Mouse (Mus musculus): ENCODE measurements around the gene Hipk3.

The Hipk3 gene

DNA sequence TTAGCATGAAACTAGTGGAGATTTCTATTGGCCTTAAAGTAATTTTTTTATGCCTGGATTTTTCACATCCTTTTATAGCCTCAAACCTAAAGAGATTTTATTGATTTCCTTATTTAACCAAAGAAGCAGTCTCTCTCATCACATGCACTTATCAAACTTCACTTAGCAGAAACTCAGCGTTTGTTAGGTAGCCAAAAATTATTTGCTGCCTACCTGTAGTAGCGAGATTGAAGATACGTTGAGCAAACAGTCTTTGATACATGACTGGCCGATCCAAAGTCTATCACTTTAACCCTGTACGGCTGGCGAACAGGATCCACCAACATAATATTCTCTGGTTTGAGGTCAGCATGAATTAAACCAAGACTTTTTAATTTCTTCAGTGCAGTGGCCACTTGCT is 23.7 kb downstream of the Hipk3 start:
- no peak for DNase-seq

DNA sequence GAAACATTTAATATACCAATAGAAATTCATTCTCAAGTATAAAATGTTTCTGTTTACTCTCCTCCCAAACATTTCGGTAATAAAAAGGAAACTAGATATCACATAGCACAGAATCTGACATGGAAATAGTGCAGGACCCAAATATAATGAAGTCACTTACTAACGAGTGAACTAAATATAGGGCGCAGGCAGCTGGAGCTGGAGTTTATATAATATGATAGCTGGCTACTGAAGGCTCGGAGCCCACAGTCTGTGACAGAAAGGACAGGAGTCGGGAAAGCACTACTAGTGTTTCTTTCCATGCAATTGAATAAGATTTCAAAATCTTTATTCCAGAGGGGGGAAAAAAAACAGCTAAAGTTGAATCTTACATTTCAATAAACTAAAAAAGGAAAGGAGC is 25.8 kb downstream of the Hipk3 start:
- no peak for DNase-seq

DNA sequence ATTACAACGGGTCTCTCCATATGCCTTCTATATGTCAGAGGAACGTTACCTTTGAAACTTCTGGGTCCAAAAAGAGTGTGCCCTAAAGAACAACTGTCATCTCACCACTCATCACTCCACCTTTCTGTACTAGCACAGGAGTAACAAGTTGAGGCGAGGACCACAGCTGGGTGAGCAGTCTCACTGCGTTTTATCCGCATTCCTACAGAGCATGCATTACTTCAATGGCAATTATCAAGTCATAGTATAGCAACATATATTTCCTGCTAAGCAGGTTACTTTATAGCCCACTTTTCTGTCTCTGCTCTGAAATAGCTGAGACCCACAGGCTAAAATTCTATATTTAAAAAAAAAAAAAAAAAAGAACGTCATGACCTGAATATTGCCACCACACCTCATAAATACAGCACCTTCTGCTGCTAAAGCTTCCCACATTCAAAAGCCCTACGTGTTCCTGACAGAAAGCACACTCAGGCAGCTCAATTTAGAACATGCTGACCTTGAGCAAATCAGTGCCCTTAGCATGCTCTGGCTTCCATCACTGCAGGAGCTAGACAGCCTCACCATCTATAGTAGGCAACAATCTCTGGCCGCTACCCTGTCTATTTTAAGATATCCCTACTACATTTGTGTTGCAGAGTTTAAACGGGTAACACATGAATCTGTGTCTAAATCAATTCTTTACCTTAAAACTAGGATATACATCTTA is 27.2 kb downstream of the Hipk3 start:
- peak; percentile 41 for DNase-seq

DNA sequence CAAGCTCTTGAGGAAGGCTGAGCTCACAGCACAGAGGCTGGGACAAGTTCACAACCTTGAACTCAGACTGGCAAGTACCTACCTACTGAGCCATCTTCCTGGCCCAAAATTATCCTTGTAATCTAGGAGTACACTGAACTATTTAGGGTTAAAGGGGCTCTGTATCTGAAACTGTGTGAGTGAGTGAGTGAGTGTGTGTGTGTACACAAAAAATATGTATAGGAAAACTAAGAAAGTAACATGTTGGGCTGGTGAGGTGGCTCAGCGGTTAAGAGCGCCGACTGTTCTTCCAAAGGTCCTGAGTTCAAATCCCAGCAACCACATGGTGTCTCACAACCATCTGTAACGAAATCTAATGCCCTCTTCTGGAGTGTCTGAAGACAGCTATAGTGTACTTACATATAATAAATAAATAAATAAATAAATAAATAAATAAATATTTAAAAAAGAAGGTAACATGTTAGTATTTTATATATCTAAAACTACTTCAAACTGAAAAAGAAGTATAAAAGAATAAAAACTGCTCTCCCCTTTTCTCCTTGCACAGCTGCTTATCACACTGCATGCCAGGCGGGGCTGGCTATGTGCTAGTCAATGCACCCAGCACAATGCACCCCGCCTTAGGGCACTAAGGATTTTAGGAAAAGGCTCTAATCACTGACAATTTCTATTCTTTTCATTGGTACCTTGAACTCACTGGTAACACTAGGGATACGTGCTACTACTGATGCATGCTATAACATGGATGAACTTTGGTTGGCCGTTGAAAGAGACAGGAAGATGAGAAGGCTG is 28.4 kb downstream of the Hipk3 start:
- no peak for DNase-seq

DNA sequence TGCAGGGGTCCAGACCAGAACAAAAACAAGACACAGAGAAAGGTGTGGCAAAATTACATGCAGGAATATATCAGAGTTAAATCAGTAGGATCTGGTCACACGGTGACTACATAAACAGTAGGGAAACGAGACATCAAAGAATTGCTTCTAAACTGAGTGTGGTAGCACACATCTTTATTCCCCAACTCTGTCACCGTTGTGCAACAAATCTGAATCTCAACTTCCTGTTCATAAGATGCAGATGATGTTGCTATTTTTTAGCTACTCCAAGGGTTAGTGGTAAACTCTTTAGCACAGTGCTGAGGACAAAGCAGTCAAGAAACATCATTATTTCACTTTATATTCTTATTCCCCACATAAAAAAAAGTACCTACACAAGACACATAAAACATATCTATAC is 34.2 kb downstream of the Hipk3 start:
- DNase-seq: no peak

DNA sequence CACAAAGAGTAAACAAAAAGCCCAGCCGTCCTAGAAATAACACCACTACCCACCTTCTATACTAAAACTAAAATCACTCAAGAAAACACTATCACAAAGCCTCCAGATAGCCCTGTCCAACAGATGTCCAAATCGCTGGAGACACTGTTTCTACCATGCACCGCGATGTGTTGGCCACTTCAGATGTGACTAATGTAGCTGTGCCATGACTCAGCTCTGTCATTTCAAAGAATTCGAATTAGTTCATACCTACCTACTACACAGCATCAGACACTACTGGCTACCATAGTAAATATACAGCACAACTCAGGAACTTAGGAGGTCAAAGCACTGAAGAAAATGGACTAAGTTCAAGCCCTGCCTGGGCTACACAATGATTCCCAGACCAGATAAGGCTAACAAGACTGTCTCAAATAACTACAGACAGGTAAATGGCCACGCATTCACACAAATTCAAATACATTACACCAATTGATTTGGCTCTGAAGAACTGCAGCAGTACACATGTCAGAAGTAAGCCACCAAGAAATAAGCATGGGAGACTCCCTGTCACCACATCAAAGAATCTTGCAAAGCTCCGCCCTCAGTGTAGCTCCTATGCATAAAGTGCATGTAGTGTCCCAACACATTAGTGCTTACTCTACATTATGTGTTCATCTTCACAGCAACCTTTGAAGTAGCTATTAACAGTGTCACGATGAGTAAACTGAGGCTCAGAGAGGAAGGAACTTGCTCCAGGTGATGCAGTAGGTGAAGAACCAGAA is 35.5 kb downstream of the Hipk3 start:
- no peak for DNase-seq

DNA sequence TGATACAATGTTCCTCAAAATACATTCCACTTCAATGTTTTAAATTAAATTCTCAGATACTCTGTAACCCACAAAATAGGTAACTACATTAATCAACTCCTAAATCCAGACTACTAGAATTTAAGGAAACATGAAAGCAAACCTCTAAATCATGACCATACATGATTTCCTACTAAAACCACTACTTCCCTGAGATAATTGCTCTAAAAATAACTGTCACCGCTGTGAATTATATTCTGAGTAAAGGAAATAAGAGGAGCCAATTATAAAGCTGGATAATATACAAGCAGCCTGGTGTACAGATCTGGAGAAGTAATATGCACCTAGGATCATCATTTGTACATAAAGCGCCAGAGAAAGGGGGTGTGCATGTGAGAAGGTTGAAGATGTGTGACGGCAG is 37.1 kb downstream of the Hipk3 start:
- DNase-seq: no peak

DNA sequence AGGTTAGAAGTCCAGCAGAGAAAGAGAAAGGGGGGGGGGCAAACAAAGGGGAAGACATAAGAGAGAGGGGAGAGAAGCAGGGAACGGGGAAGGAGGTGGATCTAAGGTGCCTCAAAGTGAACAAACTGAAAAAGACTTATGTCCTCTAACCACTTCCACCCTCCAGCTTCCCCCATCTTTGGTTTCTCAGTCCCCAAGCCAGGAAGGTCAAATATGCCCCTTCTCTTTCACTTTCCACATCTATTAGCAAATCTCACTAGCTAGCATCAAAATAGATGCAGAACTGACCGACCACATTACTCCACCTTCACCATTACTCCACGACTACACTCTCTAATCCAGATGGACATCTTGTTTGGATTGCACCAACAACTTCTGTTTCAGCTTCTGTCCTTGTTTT is 43.6 kb downstream of the Hipk3 start:
- DNase-seq: no peak

DNA sequence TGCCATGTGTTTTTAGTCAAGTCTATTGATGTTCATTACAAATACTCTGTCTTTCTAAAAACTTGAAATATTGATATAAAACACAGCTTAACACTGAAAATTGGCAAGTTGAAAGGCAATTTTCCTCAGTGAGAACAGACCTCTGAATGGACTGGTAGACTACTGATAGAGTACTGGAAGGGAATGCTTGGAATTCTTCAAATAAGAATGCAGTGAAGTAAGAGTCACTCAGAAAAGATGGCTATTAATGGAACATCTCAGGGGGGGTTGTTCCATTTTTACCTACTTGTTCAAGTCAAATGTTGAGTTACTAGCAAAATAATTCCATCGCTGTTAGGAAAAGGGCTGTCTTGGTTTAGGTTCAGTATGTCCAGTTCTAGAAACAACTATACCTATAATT is 45.1 kb downstream of the Hipk3 start:
- DNase-seq: no peak

DNA sequence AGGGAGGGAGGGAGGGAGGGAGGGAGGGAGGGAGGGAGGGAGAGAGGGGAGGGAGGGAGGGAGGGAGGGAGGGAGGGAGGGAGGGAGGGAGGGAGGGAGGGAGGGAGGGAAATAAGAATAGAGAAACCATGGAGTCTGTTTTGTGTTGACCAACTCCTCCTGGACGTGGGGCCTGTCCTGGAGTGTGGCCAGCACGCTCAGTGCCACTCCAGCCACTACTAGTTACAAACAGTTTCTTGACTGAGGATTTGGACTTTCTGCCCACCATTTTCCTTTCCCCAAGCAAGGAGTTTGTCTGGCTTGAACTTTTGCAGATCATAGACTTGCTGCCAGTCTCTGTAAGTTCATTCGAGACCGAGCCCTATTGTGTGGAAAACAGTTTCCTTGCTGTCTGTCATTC is 46.0 kb downstream of the Hipk3 start:
- no peak for DNase-seq

DNA sequence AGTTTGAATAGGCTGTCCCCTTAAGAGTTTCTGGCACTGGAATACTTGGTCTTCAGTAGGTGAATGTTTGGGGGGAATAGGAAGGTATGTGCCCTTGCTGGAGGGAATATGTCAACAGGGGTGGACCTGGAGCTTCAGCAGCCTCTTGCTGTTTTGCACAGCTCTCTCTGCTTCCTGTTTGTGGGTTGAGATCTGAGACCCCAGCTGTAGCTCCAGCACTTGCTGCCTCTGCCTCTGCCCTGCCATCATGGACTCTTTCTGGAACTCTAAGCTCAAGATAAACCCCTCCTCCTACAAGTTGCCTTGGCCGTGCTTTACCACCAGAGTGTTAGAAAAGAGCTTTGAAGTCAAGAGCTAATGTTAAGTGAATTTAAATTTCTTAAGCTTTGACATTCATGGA is 48.2 kb downstream of the Hipk3 start:
- no peak for DNase-seq

DNA sequence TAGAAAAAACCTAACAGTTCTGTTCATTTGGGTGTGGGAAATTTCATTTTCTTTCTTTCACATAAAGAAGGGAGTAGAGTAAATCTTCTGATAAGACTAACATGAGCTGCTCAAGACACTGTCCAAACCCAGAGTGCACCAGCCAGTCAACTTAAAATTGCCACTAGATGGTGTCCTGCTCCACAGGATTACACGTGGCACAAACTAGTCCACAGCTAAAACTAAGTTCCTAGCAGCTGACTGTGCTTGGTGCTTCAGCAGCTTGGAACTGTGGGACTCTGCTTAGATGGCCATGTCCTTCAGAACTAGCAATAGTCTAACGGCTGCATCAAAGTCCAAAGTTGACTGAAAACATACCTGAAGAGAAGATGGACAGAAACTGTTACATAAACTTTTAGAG is 49.5 kb downstream of the Hipk3 start:
- peak; percentile 78 for DNase-seq

DNA sequence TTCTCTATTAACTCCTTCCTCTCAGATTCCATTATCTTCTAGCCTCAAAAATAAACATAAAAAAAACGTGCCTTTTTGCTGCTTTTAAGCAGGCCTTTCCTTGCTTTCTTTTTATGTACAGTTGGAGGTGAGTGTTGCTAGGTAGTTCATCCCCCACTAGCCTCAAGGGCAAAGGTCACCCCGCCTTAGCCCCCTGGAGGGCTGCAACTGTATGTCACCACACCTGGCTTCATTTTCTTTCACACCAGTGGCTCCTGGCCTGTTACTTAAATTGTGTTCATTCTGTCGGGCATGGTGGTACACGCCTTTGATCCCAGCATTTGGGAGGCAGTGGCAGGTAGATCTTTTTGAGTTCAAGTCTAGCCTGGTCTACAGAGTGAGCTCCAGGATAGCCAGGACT is 51.9 kb downstream of the Hipk3 start:
- DNase-seq: no peak

DNA sequence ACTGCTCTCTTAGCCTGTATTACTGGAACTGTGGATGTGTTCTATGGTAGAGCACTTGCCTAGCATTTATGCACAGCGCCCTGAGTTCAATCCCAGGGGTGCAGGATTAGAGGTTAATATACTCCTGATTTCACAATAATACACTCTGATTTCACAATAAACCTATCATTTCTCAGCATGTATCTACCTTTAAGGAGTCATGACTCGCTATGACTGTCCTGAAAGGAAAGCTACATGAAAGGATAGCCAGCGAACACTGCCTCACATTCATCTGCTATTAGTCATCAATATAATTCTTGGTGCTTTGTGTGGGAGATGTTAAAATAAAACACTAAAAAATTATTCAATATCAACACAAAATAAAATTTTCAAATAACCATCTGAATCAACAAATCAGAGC is 58.0 kb downstream of the Hipk3 start:
- DNase-seq: no peak

DNA sequence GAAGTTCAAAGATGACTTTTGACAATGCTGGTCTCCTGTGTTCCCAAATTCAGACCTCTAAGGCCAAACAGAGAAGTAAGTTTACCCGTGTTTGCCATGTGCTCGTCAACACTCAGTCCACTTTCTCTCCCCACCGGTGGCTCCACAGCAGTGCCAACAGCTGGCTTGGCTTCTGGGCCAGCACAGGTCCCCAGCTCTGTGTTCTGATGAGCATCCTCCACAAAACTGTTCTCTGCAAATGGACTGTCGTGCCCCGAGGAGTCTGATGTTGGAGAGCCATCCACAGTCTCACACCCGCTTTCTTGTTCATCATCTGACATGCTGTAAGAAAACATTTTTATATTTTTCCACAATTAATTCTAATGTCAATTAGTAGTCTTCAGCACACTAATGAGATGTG is 63.2 kb downstream of the Hipk3 start:
- no peak for DNase-seq

DNA sequence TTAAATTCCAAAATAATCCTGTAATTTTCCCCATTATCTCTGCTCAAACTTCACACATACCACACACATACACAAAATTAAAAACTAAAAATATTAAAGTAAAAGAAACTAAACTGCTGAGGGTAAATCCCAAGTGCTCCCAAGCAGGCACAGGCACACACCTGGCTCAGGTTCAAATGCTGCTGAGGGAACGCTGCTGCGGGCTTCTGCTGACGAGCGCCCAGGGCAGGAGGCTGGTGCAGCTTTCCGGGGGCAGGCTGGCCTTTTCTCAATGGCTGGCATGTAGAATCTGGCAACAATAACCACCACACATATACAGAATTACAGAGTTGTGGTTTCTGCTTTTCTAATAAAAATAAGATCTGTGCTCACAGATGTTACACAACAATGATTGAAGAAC is 63.7 kb downstream of the Hipk3 start:
- DNase-seq: no peak

DNA sequence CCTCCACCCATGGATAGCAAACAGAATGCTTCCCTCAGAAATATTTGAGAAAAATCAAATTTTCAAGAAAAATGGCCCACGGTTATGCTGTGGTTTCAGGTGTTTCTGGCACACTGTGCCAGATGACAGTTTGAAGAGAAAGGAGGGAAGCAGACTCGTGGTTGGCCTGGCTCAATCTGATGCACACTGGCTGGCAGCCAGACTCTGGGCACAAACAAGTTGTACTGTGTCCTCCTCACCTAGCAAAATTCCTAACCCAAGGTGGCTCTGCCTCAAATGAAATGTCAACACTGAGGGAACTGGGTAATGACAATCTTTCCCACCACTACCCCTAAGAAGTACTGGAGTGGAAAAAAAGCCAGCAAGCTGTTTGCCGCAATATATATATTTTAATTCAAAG is 68.1 kb downstream of the Hipk3 start:
- no peak for DNase-seq

DNA sequence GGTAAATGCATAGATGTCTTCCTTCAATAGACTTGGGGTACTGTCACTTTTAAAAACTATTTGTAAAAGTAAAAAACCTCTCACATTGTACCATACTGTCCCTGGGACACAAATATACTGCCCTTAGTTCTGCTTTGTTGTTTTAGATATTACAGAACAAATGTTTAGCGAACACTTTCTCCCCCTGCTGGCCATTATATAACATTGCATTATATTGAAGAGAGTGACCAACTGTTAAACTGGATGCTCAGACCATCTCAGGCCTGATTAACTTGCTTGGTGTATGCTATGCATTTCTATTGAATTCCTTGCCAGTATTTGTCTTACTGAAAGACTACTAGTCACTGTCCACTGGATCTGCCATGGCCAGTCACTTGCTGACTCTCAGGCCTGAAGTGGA is 72.0 kb downstream of the Hipk3 start:
- peak; percentile 69 for DNase-seq

DNA sequence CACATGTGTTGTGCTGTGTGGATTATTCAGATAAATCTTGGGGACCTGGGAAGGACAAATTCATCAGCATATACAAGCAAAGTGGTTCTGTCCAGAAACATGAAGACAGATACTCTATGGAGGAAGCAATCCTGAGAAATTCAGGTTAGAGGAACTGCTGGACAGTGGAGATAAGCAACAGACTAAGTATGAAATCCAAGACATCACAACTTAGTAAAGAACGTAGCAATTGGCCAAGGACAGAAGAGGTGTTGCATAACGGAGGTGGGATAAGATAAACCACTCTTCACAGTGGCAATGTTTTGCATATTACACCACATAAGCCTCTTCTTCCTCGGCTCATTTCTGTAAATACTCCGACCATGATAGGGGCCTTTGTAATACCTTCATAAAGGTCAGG is 73.4 kb downstream of the Hipk3 start:
- no peak for DNase-seq

DNA sequence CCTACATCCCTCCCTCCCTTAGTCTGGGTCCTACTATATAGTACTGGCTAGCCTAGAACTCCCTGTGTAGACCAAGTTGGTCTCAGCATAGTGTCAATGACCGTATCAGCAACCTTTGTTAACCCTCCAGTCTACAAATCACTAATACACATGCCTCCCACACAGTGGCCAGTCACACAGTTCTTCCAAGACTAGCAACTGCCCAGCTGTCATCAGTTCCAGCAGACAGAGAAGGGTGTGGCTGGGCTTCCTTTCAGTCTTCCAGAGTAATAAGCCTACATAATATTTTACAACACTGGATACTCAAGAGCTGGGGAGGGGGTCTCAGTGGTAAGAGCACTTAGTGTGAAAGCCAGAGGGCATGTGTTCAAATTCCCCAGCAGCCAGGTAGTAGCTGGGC is 74.2 kb downstream of the Hipk3 start:
- no peak for DNase-seq

DNA sequence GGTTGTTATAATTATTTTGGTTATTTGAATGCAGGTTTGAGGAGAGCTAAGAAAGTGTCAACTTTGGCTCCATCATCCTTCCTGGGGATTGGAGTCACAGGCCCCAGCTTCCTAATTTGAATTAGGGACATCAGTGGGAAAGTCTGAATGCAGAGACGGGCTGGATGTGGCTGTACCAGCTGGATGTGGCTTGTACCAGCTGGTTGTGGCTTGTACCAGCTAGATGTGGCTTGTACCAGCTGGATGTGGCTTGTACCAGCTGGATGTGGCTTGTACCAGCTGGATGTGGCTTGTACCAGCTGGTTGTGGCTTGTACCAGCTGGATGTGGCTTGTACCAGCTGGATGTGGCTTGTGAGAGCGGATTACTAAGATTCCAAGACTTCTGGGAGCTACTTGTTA is 74.8 kb downstream of the Hipk3 start:
- DNase-seq: no peak

DNA sequence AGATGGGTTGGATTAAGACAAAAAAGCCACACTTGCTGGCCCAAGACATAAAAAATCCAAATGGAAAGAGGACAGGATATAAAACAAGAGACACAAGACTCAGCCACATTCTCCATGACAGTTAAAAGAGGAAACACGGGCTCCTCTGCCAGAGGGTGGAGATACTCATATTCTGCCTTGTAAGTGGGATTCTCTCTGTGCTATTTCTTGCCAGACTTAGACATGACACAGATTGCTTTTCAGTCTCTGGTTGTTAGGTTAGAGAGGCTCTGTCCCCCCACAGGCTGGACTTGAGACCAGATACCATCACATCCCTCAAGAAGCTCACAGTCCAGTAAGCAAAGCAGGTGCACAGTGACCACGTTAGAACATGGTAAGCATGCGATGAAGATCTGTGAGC is 81.2 kb downstream of the Hipk3 start:
- DNase-seq: no peak

DNA sequence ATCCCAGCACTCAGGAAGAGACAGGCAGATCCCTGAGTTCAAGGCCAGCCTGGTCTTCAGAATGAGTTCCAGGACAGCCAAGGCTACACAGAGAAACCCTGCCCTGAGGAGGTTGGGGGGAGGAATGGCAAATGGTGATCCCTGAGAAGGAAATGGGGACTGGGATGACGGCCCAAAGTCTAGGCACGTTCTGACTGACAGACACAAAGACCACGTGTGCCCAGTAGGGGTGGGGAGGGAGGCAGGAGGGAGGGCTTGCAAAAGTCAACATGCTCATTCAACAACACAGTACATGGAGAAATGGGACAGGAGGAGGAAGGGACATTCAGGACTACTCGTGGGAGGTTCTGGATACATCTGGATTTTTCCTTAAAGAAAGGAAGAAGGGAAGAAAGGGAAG is 81.8 kb downstream of the Hipk3 start:
- DNase-seq: no peak

DNA sequence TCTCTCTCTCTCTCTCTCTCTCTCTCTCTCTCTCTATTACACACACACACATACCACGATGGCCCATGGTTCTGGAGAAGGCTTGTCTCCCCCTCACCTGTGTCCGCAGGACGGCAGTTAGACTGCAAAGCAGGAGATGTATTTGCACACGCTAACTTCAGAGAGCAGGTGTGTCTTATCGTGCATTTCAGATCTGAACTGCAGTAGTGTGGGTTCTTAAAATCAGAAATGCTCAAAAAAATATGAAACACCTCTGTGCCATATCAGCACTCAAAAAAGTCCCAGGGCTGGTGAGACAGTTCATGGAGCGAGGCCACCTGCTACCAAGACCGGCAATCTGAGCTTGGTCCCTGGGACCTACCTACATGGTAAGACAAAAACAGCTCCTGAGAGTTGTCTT is 82.4 kb downstream of the Hipk3 start:
- DNase-seq: no peak
